Mouse (Mus musculus) common myeloid progenitor, adult 5-6 weeks (primary cell): ENCODE data around the gene Fam81b. TPM values are rescaled to one million over a fixed set of nuclear protein-coding genes. Genes with fewer than 3 reads are reported as not detected.
A peak's percentile ranks its signal among the peaks of the same experiment; 100 is the strongest.
"Not testable (repeated sequence)": the region's sequence is repeated elsewhere in the genome, so short reads cannot be mapped to it uniquely, and the experiment has no call there.

Experiments
- ATAC-seq: replicated peaks from 2 replicates; pipeline ENCODE4 v1.8.0; 2016; ENCODE audit warnings: low read depth, mild to moderate bottlenecking, moderate TSS enrichment, inconsistent platforms; ENCODE audit not compliant: poor library complexity, severe bottlenecking
- total RNA-seq: library from RNA; stranded (forward); fragments of 200-1000, 187-1606 nt; gene quantifications from 2 replicates; pipeline ENCODE4 v1.2.3, GENCODE M21; 2017

Gene Fam81b
- not detected in 2 replicates for total RNA-seq

GRCm38 (mm10) chr13:76304637-76305122 is at the start of gene Fam81b:
TSS of gene Fam81b (minus strand) at chr13:76305072.
- peak; percentile 87 for ATAC-seq

- not testable (repeated sequence) for ATAC-seq
Measured at GRCm38 (mm10) chr13:76345941-76346340, 41.1 kb upstream of the Fam81b start.

GRCm38 (mm10) chr13:76318635-76319034 is 13.8 kb upstream of the Fam81b start:
- ATAC-seq, result no peak

- ATAC-seq, result no peak
Measured at GRCm38 (mm10) chr13:76311580-76311979, 6.7 kb upstream of the Fam81b start.

GRCm38 (mm10) chr13:76308811-76309210 is 3.9 kb upstream of the Fam81b start:
- no peak for ATAC-seq

GRCm38 (mm10) chr13:76305655-76306365 is 938 bp upstream of the Fam81b start:
- no peak for ATAC-seq

- no peak for ATAC-seq
Measured at GRCm38 (mm10) chr13:76305241-76305640, 369 bp upstream of the Fam81b start.

- ATAC-seq, result no peak
Measured at GRCm38 (mm10) chr13:76304201-76304600, 671 bp downstream of the Fam81b start.

- no peak for ATAC-seq
Measured at GRCm38 (mm10) chr13:76303160-76303559, 1.7 kb downstream of the Fam81b start.

GRCm38 (mm10) chr13:76302056-76302455 is 2.8 kb downstream of the Fam81b start:
- ATAC-seq, result no peak

GRCm38 (mm10) chr13:76292050-76292449 is 12.8 kb downstream of the Fam81b start:
- no peak for ATAC-seq

GRCm38 (mm10) chr13:76284597-76284996 is 20.3 kb downstream of the Fam81b start:
- no peak for ATAC-seq

- ATAC-seq, result no peak
Measured at GRCm38 (mm10) chr13:76264361-76265026, 40.4 kb downstream of the Fam81b start.

- no peak for ATAC-seq
Measured at GRCm38 (mm10) chr13:76258766-76259165, 46.1 kb downstream of the Fam81b start.

GRCm38 (mm10) chr13:76256350-76256749 is 48.5 kb downstream of the Fam81b start:
- peak; percentile 69 for ATAC-seq

- ATAC-seq, result no peak
Measured at GRCm38 (mm10) chr13:76250092-76250491, 54.8 kb downstream of the Fam81b start.

- no peak for ATAC-seq
Measured at GRCm38 (mm10) chr13:76249066-76249465, 55.8 kb downstream of the Fam81b start.

- ATAC-seq, result peak; percentile 91
Measured at GRCm38 (mm10) chr13:76215397-76215796, 89.5 kb downstream of the Fam81b start.

GRCm38 (mm10) chr13:76214928-76215327 is 89.9 kb downstream of the Fam81b start:
- ATAC-seq, result no peak

GRCm38 (mm10) chr13:76199943-76200342 is 104.9 kb downstream of the Fam81b start:
- no peak for ATAC-seq

GRCm38 (mm10) chr13:76197297-76197848 is 107.5 kb downstream of the Fam81b start:
- ATAC-seq, result peak; percentile 95
